Mouse (Mus musculus) bone marrow macrophage, adult 2 months (primary cell): ENCODE results near the gene Hsdl2.

Experiments
- CTCF ChIP-seq: IDR thresholded peaks from 2 replicates; pipeline ENCODE4 v1.5.1; 2012; ENCODE audit warnings: low read depth, mild to moderate bottlenecking, low read length, moderate library complexity
- POLR2A ChIP-seq: IDR thresholded peaks from 2 replicates; pipeline ENCODE4 v1.6.1; 2012; ENCODE audit warnings: mild to moderate bottlenecking, low read depth, low read length, borderline replicate concordance

GRCm38 (mm10) chr4:59604892-59605291 lies 23.5 kb downstream of the Hsdl2 start:
- TF ChIP-seq CTCF (no peak), POLR2A (no peak)
